Mouse (Mus musculus) gastrocnemius, postnatal 4 days (tissue): Measurements from ENCODE around the gene Pip5kl1. TPM values are rescaled to one million over a fixed set of nuclear protein-coding genes. Genes with fewer than 3 reads are reported as not detected.

Experiments
- total RNA-seq, 2 experiments: library from RNA; stranded (reverse); gene quantifications; 2 replicates each; pipeline ENCODE4 v1.2.3; 2021

Gene Pip5kl1
- total RNA-seq, 2 experiments from 2014 or later, result not detected

Other genes starting within 250 kb of the Pip5kl1 start
- 10 to 100 TPM; 53.4 to 60.4 TPM for gene Ciz1, start 222.5 kb upstream of the Pip5kl1 start, total RNA-seq
- gene Dnm1, start 221.5 kb upstream of the Pip5kl1 start, total RNA-seq, result 10 to 100 TPM; 36.5 to 38.7 TPM
- gene 1110008P14Rik, start 192.9 kb upstream of the Pip5kl1 start, total RNA-seq, result 10 to 100 TPM; 56.4 to 58.6 TPM
- 1 to 10 TPM; 3.0 to 4.4 TPM for gene Lcn2, start 186.5 kb upstream of the Pip5kl1 start, total RNA-seq
- 10 to 100 TPM; 35.1 to 41.4 TPM for gene Ptges2, start 178.9 kb upstream of the Pip5kl1 start, total RNA-seq
- 1 to 10 TPM; 3.9 to 4.0 TPM for gene Naif1, start 124.3 kb upstream of the Pip5kl1 start, total RNA-seq
- 10 to 100 TPM; 14.0 to 25.1 TPM for gene Slc25a25, start 123.4 kb upstream of the Pip5kl1 start, total RNA-seq
- 1 to 10 TPM; 7.5 to 8.2 TPM for gene Fam102a, start 39.5 kb upstream of the Pip5kl1 start, total RNA-seq
- gene Dpm2, start 3.9 kb upstream of the Pip5kl1 start, total RNA-seq, result 10 to 100 TPM; 36.4 to 41.9 TPM
- gene 9430097D07Rik, start 887 bp downstream of the Pip5kl1 start, total RNA-seq, result not detected
- 10 to 100 TPM; 48.8 to 55.1 TPM for gene St6galnac4, start 12.3 kb downstream of the Pip5kl1 start, total RNA-seq
- gene St6galnac6, start 24.9 kb downstream of the Pip5kl1 start, total RNA-seq, result 10 to 100 TPM; 57.4 to 63.6 TPM
- gene Ak1, start 47.0 kb downstream of the Pip5kl1 start, total RNA-seq, result 100 to 1,000 TPM; 892 to 897 TPM
- gene Eng, start 71.8 kb downstream of the Pip5kl1 start, total RNA-seq, result 10 to 100 TPM; 55.3 to 60.1 TPM
- gene Fpgs, start 129.3 kb downstream of the Pip5kl1 start, total RNA-seq, result 10 to 100 TPM; 18.7 to 22.4 TPM
- 10 to 100 TPM; 49.3 to 55.2 TPM for gene Cdk9, start 138.3 kb downstream of the Pip5kl1 start, total RNA-seq
- 10 to 100 TPM; 18.4 TPM for gene Sh2d3c, start 146.3 kb downstream of the Pip5kl1 start, total RNA-seq
- gene 6330409D20Rik, start 166.2 kb downstream of the Pip5kl1 start, total RNA-seq, result not detected
- 10 to 100 TPM; 17.8 to 22.4 TPM for gene Tor2a, start 182.4 kb downstream of the Pip5kl1 start, total RNA-seq
- not detected for gene Ttc16, start 200.8 kb downstream of the Pip5kl1 start, total RNA-seq
- gene Ptrh1, start 201.0 kb downstream of the Pip5kl1 start, total RNA-seq, result 1 to 10 TPM; 2.0 to 3.2 TPM
- not detected for gene Cfap157, start 209.6 kb downstream of the Pip5kl1 start, total RNA-seq